Mouse (Mus musculus): ENCODE measurements around the gene Rin1. TPM values are rescaled to one million over a fixed set of nuclear protein-coding genes. Genes with fewer than 3 reads are reported as not detected.

Gene Rin1
- total RNA-seq, 2 experiments from 2014 or later = 1.6 to 3.4 TPM

- intact Hi-C loops (cut with DNase I) = loop anchor here (2.0 kb wide), 1 partner anchor 15 kb away; no protein-coding TSS in a partner anchor
- no peak for DNase-seq (ENCODE audit: low spot score)
These were observed 10.8 kb upstream of the Rin1 start for GRCm38 (mm10) chr19:5039301-5040114.

GRCm38 (mm10) chr19:5040862-5041523, 9.3 kb upstream of the Rin1 start, which contains the start of gene Brms1:
Gene Brms1 (plus strand): TSS chr19:5041354.
- intact Hi-C loops (cut with DNase I) = no loop called here
- DNase-seq (ENCODE audit: low spot score) = peak; percentile 82

GRCm38 (mm10) chr19:5041588-5041987, 8.7 kb upstream of the Rin1 start:
- intact Hi-C loops (cut with DNase I) = no loop called here
- DNase-seq (ENCODE audit: low spot score) = no peak

- no peak for DNase-seq (ENCODE audit: low spot score)
- intact Hi-C loops (cut with DNase I) = loop anchor here (5.0 kb wide), 1 partner anchor 37 kb away; no protein-coding TSS in a partner anchor
These were observed 4.8 kb upstream of the Rin1 start for GRCm38 (mm10) chr19:5045531-5045930.

- no peak for DNase-seq (ENCODE audit: low spot score)
- intact Hi-C loops (cut with DNase I) = loop anchor here (5.0 kb wide), 1 partner anchor 34 kb away; no protein-coding TSS in a partner anchor
These were observed 1.9 kb upstream of the Rin1 start for GRCm38 (mm10) chr19:5048138-5049056.

GRCm38 (mm10) chr19:5049325-5049724, 956 bp upstream of the Rin1 start:
- no peak for DNase-seq (ENCODE audit: low spot score)
- intact Hi-C loops (cut with DNase I) = loop anchor here (5.0 kb wide), 1 partner anchor 33 kb away; no protein-coding TSS in a partner anchor

GRCm38 (mm10) chr19:5051031-5051430, 750 bp downstream of the Rin1 start:
- DNase-seq (ENCODE audit: low spot score) = no peak
- intact Hi-C loops (cut with DNase I) = no loop called here

GRCm38 (mm10) chr19:5051515-5051914, 1.2 kb downstream of the Rin1 start:
- DNase-seq (ENCODE audit: low spot score) = no peak
- intact Hi-C loops (cut with DNase I) = no loop called here

- intact Hi-C loops (cut with DNase I) = no loop called here
- DNase-seq (ENCODE audit: low spot score) = no peak
These were observed 2.0 kb downstream of the Rin1 start for GRCm38 (mm10) chr19:5052166-5052822.

GRCm38 (mm10) chr19:5052853-5053252, 2.6 kb downstream of the Rin1 start:
- intact Hi-C loops (cut with DNase I) = no loop called here
- DNase-seq (ENCODE audit: low spot score) = no peak

GRCm38 (mm10) chr19:5053909-5054308, 3.6 kb downstream of the Rin1 start:
- no peak for DNase-seq (ENCODE audit: low spot score)
- intact Hi-C loops (cut with DNase I) = no loop called here

GRCm38 (mm10) chr19:5056251-5056650, 6.0 kb downstream of the Rin1 start:
- DNase-seq (ENCODE audit: low spot score) = no peak
- intact Hi-C loops (cut with DNase I) = loop anchor here (1.0 kb wide), 1 partner anchor 17 kb away; no protein-coding TSS in a partner anchor

- DNase-seq (ENCODE audit: low spot score) = no peak
- intact Hi-C loops (cut with DNase I) = no loop called here
These were observed 7.8 kb downstream of the Rin1 start for GRCm38 (mm10) chr19:5057876-5058775.

GRCm38 (mm10) chr19:5058801-5059771, 8.8 kb downstream of the Rin1 start:
- peak; percentile 27 for DNase-seq (ENCODE audit: low spot score)
- intact Hi-C loops (cut with DNase I) = no loop called here

GRCm38 (mm10) chr19:5060365-5061330, 10.4 kb downstream of the Rin1 start:
- peak; percentile 40 for DNase-seq (ENCODE audit: low spot score)
- intact Hi-C loops (cut with DNase I) = no loop called here

- DNase-seq (ENCODE audit: low spot score) = no peak
- intact Hi-C loops (cut with DNase I) = no loop called here
These were observed 11.8 kb downstream of the Rin1 start for GRCm38 (mm10) chr19:5062041-5062440.
